Mouse (Mus musculus) liver, adult 2 months (tissue): Measurements from ENCODE around the gene Rab5if. TPM values are rescaled to one million over a fixed set of nuclear protein-coding genes. Genes with fewer than 3 reads are reported as not detected.
"Not testable (repeated sequence)": the region's sequence is repeated elsewhere in the genome, so short reads cannot be mapped to it uniquely, and the experiment has no call there.

Experiments used
- DNase-seq: peaks from one replicate; pipeline ENCODE4 v3.0.0-alpha.2; 2011; ENCODE audit warnings: low read depth, low spot score; ENCODE audit errors: extremely low read depth
- H3K27ac ChIP-seq: fragments of 200-500 bp; replicated peaks from 2 replicates; pipeline ENCODE4 v1.5.1; 2012; ENCODE audit warnings: low read depth, mild to moderate bottlenecking, control low read depth, inconsistent platforms, low read length; ENCODE audit not compliant: insufficient read depth
- H3K27me3 ChIP-seq: fragments of 200-500 bp; 2 replicates; pipeline ENCODE4 v1.6.1; 2012; ENCODE audit warnings: mild to moderate bottlenecking, moderate library complexity, low read length, inconsistent platforms; ENCODE audit not compliant: control insufficient read depth, insufficient read depth
- H3K36me3 ChIP-seq: fragments of 200-500 bp; 2 replicates; pipeline ENCODE4 v1.6.1; 2012; ENCODE audit warnings: low read length, inconsistent platforms; ENCODE audit not compliant: control insufficient read depth, insufficient read depth
- H3K4me1 ChIP-seq: fragments of 200-500 bp; 2 replicates; pipeline ENCODE4 v1.6.1; 2011; ENCODE audit warnings: low read length; ENCODE audit not compliant: control insufficient read depth, insufficient read depth
- H3K4me3 ChIP-seq: fragments of 200-500 bp; 2 replicates; pipeline ENCODE4 v1.5.1; 2011; ENCODE audit warnings: low read depth, mild to moderate bottlenecking, control low read depth, low read length, moderate library complexity; ENCODE audit not compliant: insufficient read depth
- H3K79me2 ChIP-seq: fragments of 200-500 bp; 2 replicates; pipeline ENCODE4 v1.6.1; 2012; ENCODE audit warnings: inconsistent platforms, mild to moderate bottlenecking, low read length, moderate library complexity; ENCODE audit not compliant: control insufficient read depth, insufficient read depth
- H3K9ac ChIP-seq: fragments of 200-500 bp; 2 replicates; pipeline ENCODE4 v1.6.1; 2012; ENCODE audit warnings: low read depth, mild to moderate bottlenecking, control low read depth, inconsistent platforms, low read length
- CTCF ChIP-seq: fragments of 200-500 bp; IDR thresholded peaks from 2 replicates; pipeline ENCODE4 v1.5.1; 2011; ENCODE audit warnings: low read depth, low read length, control low read depth
- POLR2A ChIP-seq: fragments of 200-500 bp; IDR thresholded peaks from 2 replicates; pipeline ENCODE4 v1.6.1; 2011; ENCODE audit warnings: low read length, control low read depth; ENCODE audit not compliant: insufficient read depth; ENCODE audit errors: extremely low read depth
- WGBS: fragments of 180-500 bp; shearing (Covaris S2); methylation state at CpG from one replicate; pipeline ENCODE4 v1.1.7; 2018; 5-methylcytosine and 5-hydroxymethylcytosine counted together
- polyA plus RNA-seq: library from polyadenylated mRNA; depleted of rRNA; stranded (reverse); fragments of >200 nt; gene quantifications from 2 replicates; pipeline ENCODE4 v1.2.3, GENCODE M21; 2012
- total RNA-seq: library from RNA; depleted of rRNA; stranded (reverse); fragments of >200 nt; gene quantifications from 2 replicates; pipeline ENCODE4 v1.2.3, GENCODE M21; 2014

Gene Rab5if
- total and polyA plus RNA-seq, 2 experiments, result 122 to 149 TPM

DNA sequence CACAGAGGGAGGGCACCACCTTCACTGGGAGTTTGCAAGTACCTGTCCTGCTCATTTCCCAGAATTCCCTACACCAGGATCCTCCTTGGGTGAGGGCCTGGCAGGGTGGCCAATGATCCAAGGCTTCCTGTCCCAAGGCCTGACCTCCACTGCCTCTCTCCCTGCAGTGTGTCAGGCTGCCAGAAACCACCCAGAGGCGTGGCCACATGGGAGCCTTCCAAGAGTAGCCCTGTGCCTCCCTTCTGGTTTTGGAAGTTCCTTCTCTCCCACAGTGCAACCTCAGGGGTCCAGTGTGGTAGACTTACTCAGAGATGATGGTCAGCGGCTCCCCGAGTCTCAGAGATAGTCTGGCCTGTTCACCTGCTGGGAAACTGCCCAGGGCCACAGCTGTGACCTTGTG is 16.6 kb downstream of the Rab5if start:
- H3K9ac ChIP-seq, result no peak overlapping the region
- no peaks in the 10 kb centered on the region for H3K4me1 ChIP-seq
- 87% methylated on average over 3 of the region's 3 CpGs for WGBS

GRCm38 (mm10) chr2:156882431-156883001 is 19.6 kb downstream of the Rab5if start:
- Histone ChIP-seq H3K27ac (no peak overlapping the region), H3K9ac (no peak overlapping the region), H3K36me3 (no peaks in the 10 kb centered on the region), H3K27me3 (no peaks in the 10 kb centered on the region), H3K4me1 (no peaks in the 10 kb centered on the region), H3K4me3 (no peak overlapping the region), H3K79me2 (no peaks in the 10 kb centered on the region)
- TF ChIP-seq POLR2A (no peak), CTCF (no peak)
- WGBS, result 53% methylated on average over 10 of the region's 10 CpGs
- no peak for DNase-seq

More for the DNA sequence above, 16.6 kb downstream of the Rab5if start:
- H3K36me3 ChIP-seq, result no peaks in the 10 kb centered on the region
- no peaks in the 10 kb centered on the region for H3K27me3 ChIP-seq
- no peaks in the 10 kb centered on the region for H3K79me2 ChIP-seq
- DNase-seq, result no peak
- TF ChIP-seq POLR2A (no peak), CTCF (no peak)
- no peak overlapping the region for H3K27ac ChIP-seq
- H3K4me3 ChIP-seq, result no peak overlapping the region

DNA sequence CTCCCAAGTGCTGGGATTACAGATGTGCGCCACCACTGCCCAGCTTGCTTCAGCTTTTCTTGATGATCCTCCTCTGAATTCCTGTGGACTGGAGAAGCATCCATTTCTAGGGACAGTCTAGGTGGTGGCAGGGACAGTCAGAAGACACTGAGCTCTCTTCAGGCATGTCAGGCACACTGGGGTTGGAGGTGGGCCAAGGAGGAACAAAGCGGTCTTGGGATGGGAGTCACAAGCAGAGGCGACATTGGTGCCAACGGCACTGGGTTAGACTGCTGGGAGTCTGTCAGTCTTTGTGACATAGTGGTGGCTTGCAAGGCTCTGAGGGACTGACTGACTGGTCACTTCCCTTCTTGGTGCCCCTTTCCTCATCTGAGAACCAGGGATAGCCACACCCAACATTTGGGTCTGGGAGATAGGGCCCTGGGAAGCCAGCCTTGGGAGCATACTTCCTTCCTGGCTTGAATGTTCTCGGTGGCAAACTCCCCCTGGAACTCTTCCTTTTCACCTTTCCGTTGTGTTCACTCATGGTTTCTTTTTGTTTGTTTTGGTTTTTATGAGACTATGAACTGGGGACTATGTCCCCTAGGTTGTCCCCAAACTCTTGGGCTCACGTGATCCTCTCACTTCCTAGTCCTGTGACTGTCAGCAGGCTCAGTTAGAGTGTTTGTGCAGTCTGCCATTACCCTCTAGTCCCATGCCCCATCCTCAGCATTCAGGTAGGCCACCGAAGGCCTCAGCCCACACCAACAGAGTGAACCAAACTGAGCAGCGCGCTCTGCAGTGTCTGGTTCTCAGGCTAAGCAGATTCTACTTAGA is 21.7 kb downstream of the Rab5if start:
- Histone ChIP-seq H3K79me2 (no peaks in the 10 kb centered on the region), H3K27me3 (no peaks in the 10 kb centered on the region), H3K27ac (no peak overlapping the region), H3K36me3 (no peaks in the 10 kb centered on the region), H3K4me3 (no peak overlapping the region), H3K9ac (no peak overlapping the region), H3K4me1 (no peaks in the 10 kb centered on the region)
- TF ChIP-seq CTCF (no peak), POLR2A (no peak)
- WGBS, result 78% methylated on average over 10 of the region's 10 CpGs
- no peak for DNase-seq

DNA sequence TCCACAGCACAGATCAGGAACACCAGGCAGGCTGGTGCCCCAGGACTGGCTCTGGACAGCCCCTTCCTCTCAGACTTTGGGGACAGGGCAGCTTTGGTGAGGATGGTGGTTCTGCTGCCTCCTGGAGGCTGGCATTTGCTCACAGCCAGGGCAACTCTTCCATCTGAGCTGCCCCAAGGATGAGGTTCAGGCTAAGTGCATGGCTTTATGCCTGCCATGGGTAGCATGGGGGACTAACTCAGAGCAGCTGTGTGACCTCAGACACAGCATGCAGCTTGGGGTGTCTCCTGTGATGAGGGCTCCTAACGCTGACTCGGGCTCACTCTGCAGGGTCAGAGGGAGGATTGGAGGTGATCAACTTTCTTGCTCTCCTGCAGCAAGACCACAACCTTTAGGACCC is 22.7 kb downstream of the Rab5if start:
- not testable (repeated sequence) for H3K4me3 ChIP-seq, H3K9ac ChIP-seq, H3K27ac ChIP-seq, H3K4me1 ChIP-seq, H3K79me2 ChIP-seq, DNase-seq, H3K36me3 ChIP-seq, H3K27me3 ChIP-seq
- 85% methylated on average over 2 of the region's 2 CpGs for WGBS
- TF ChIP-seq CTCF, result 0 out of 2 replicates have a peak, but pooled peaks have one; percentile 0

- 80% methylated on average over 10 of the region's 10 CpGs for WGBS
Observed at GRCm38 (mm10) chr2:156886084-156886631, 23.2 kb downstream of the Rab5if start.

GRCm38 (mm10) chr2:156887017-156887416 is 24.1 kb downstream of the Rab5if start, which contains the start of gene Sla2:
Gene Sla2 (minus strand): TSS chr2:156887192.
- no peak for DNase-seq
- H3K27ac ChIP-seq, result no peak within 1 kb of the TSS
- WGBS, result 78% methylated on average over 6 of the region's 6 CpGs
- no peaks in the 10 kb centered on the region for H3K27me3 ChIP-seq
- H3K9ac ChIP-seq, result 0 out of 2 replicates have a peak within 1 kb of the TSS, but pooled peaks have one; percentile 12
- H3K36me3 ChIP-seq, result no peaks in the 10 kb centered on the region
- no peaks in the 10 kb centered on the region for H3K79me2 ChIP-seq
- H3K4me1 ChIP-seq, result no peaks in the 10 kb centered on the region
- H3K4me3 ChIP-seq, result no peak within 1 kb of the TSS
- no peak for TF ChIP-seq POLR2A

More at GRCm38 (mm10) chr2:156886084-156886631, 23.2 kb downstream of the Rab5if start:
- no peaks in the 10 kb centered on the region for H3K79me2 ChIP-seq
- no peak overlapping the region for H3K27ac ChIP-seq
- DNase-seq, result no peak
- H3K4me3 ChIP-seq, result no peak overlapping the region
- 0 out of 2 replicates have a peak overlapping the region, but pooled peaks have one; percentile 12 for H3K9ac ChIP-seq
- H3K4me1 ChIP-seq, result no peaks in the 10 kb centered on the region
- no peaks in the 10 kb centered on the region for H3K36me3 ChIP-seq
- H3K27me3 ChIP-seq, result no peaks in the 10 kb centered on the region
- no peak for TF ChIP-seq POLR2A
- no peak for TF ChIP-seq CTCF
